Mouse (Mus musculus) megakaryocyte, embryonic 14.5 days (primary cell): ENCODE results near the gene Wnt11. TPM values are rescaled to one million over a fixed set of nuclear protein-coding genes. Genes with fewer than 3 reads are reported as not detected.

ENCODE experiments used
- H3K27me3 ChIP-seq: replicated peaks from 2 replicates; pipeline ENCODE3; 2012; ENCODE audit warnings: inconsistent platforms
- H3K36me3 ChIP-seq: replicated peaks from 2 replicates; pipeline ENCODE3; 2012; ENCODE audit warnings: low read length, inconsistent platforms, mixed read lengths
- H3K4me1 ChIP-seq: 2 replicates; pipeline ENCODE4 v1.6.1; 2012; ENCODE audit warnings: inconsistent platforms
- H3K4me3 ChIP-seq: replicated peaks from 2 replicates; pipeline ENCODE3; 2012; ENCODE audit warnings: moderate library complexity, mild to moderate bottlenecking, inconsistent platforms
- H3K9me3 ChIP-seq: 2 replicates; pipeline ENCODE4 v1.6.1; 2012; ENCODE audit warnings: inconsistent platforms
- FLI1 ChIP-seq: IDR thresholded peaks from 2 replicates; pipeline ENCODE4 v1.6.1; 2012; ENCODE audit warnings: low read length, inconsistent platforms, mixed read lengths
- GATA1 ChIP-seq: IDR thresholded peaks from 3 replicates; pipeline ENCODE4 v1.6.1; 2012; ENCODE audit warnings: mixed read lengths, low read length, inconsistent platforms, borderline replicate concordance
- polyA plus RNA-seq: library from polyadenylated mRNA; stranded (reverse); fragments of >175 nt; gene quantifications from 2 replicates; pipeline ENCODE4 v1.2.3, GENCODE M21; 2012; ENCODE audit warnings: low replicate concordance; ENCODE audit not compliant: insufficient read depth

Wnt11 gene
- polyA plus RNA-seq, 1 experiment, result 1.6 TPM

DNA sequence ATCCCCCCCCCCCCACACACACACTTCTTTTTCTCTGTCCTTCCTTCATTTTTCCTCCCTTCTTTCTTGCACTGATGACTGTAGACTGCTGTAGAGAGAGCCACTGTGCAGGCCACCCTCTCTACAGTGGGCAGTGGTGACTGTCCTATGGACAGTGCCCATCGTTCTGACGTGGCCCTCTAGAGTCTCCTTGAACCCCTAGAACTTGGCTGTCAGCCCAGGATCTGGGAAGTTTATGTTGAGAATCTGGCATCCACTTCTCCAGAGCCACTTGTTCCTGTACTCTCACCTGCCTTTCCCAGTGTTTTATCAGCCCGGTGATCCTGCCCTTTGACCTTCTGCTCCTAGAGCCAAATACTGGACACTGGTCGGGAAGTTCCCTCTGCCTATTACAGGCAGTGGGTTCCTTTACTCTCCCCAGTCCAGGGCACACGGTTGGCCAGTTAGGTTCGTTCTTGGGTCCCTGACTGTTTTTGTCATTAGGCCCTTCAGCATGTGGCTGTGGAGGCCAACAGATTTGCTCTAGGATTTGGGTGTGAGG lies 39.6 kb downstream of the Wnt11 start:
- H3K9me3 ChIP-seq, result no peaks in the 10 kb centered on the region
- no peaks in the 10 kb centered on the region for H3K4me1 ChIP-seq
- no peaks in the 10 kb centered on the region for H3K36me3 ChIP-seq
- peaks cover 71% of the 10 kb centered on the region for H3K27me3 ChIP-seq
- TF ChIP-seq GATA1, result no peak
- no peak for TF ChIP-seq FLI1
- no peak overlapping the region for H3K4me3 ChIP-seq

DNA sequence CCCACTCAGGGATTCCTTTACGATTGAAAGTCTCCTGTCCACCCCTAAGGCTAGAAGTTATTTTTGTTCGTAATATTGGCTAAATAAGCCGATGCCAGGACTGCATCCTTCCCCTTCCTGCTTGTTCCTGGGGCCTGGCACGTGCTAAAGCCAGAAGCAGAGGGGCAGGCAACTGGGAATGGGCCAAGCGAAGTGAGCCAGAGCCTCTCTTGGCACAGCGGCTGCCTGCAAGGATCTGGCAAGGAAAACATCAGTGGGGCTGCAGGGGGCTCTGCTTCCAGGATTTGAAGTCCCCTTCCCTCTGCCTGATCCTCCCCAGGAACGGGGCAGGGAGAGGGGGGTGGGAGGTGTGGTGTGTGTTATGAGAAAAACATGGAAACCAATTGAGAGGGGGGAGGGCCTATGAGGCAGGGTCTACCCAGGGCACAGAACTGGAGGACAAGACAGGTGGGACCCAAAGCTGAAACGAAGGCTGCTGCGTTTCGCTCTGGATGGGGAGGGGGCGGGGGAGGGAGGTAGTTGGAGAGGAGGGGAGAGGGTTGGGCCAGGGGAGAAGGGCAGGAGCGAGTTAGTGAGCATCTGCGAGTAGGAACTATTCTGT lies 40.6 kb downstream of the Wnt11 start:
- H3K27me3 ChIP-seq, result peaks cover 70% of the 10 kb centered on the region
- H3K9me3 ChIP-seq, result no peaks in the 10 kb centered on the region
- H3K4me1 ChIP-seq, result peaks cover 4% of the 10 kb centered on the region; the same call in 1 of the 2 replicates
- no peaks in the 10 kb centered on the region for H3K36me3 ChIP-seq
- no peak overlapping the region for H3K4me3 ChIP-seq
- no peak for TF ChIP-seq GATA1
- no peak for TF ChIP-seq FLI1

DNA sequence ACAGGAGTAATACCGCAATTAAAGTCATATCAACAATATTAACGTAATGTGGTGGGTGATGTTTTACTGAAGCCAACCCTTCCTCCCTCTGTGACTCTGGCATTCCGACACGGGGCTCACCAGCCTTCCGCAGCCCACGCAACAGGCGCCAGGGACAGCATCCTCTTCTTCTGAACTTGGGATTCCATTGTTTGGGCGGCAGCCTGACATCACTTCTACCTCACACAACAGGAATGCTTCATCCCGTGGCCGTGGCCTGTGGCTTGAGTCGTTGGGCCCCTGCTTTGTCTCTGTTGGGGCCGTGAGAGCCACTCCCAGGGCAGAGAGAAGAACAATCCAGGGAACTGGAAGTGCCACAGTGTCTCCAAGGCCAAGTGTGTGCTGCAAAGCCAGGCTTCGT lies 41.2 kb downstream of the Wnt11 start:
- Histone ChIP-seq H3K27me3 (peaks cover 69% of the 10 kb centered on the region), H3K36me3 (no peaks in the 10 kb centered on the region), H3K9me3 (no peaks in the 10 kb centered on the region), H3K4me1 (peaks cover 10% of the 10 kb centered on the region; the same call in 1 of the 2 replicates), H3K4me3 (no peak overlapping the region)
- TF ChIP-seq FLI1 (no peak), GATA1 (no peak)

DNA sequence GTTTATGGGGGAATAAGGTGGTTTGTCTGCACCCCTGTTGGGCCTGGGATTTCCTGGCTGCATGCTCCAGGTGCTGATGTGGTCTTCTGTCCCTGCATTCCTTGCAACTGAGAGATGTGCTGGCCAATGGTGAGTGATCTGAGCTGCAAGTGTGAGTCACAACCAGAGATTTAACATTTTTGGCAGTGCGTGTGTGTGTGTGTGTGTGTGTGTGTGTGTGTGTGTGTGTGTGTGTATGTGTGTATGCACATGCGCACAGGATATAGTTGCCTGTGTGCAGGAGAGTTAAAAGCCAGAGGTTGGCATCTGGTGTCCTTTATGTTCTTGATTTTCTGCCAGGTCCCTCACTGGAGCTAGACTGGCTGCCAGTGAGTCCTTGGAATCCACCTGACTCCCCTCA lies 44.3 kb downstream of the Wnt11 start:
- Histone ChIP-seq H3K27me3 (peaks cover 49% of the 10 kb centered on the region), H3K4me1 (peaks cover 34% of the 10 kb centered on the region), H3K4me3 (no peak overlapping the region), H3K36me3 (peaks cover 9% of the 10 kb centered on the region), H3K9me3 (no peaks in the 10 kb centered on the region)
- TF ChIP-seq FLI1 (no peak), GATA1 (no peak)

DNA sequence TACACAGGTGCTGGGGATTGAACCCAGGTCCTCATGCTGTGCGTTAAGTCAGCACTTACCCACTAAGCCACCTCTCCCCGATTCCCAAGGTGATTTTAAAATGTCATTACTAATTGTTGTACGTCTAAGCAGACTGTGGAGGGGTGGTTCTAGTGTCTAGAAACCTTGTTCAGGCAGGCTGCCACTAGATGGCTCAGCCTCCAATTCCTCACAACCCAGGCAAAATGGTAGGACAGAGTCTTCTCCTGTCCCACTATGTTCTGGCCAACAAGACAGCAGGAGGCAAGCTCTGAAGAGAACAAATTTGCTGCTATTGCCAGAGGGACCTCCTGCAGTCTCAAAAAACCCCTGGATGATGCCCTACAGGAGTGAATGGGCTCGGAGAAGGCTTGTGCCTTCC lies 47.0 kb downstream of the Wnt11 start:
- Histone ChIP-seq H3K36me3 (peaks cover 30% of the 10 kb centered on the region), H3K9me3 (no peaks in the 10 kb centered on the region), H3K27me3 (peaks cover 29% of the 10 kb centered on the region), H3K4me1 (peaks cover 45% of the 10 kb centered on the region), H3K4me3 (no peak overlapping the region)
- TF ChIP-seq FLI1 (no peak), GATA1 (no peak)

DNA sequence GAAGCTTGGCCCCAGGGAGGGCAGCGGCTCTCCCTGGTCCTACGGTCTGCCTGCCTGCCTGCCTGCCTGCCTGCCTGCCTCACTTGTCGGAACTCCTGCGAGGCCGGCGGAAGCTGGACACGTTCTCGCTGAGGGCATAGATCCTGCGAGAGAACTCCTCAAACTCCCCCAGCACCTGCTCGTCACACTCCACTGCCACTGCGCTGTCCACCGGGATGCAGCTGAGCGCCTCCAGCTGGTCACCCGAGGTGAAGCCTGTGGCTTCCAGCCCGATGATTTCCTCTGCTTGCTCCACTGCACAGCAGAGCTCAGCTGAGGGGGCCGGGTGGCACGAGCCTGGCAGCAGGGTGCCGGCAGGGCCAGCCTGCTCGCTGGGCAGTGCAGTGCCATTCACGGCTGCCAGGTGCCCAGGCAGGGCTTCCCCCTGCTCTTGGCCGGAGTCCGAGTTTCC lies 52.9 kb downstream of the Wnt11 start:
- no peaks in the 10 kb centered on the region for H3K9me3 ChIP-seq
- no peaks in the 10 kb centered on the region for H3K27me3 ChIP-seq
- H3K4me3 ChIP-seq, result no peak overlapping the region
- peaks cover 50% of the 10 kb centered on the region for H3K4me1 ChIP-seq
- TF ChIP-seq FLI1, result no peak
- no peak for TF ChIP-seq GATA1
- peaks cover 67% of the 10 kb centered on the region for H3K36me3 ChIP-seq

DNA sequence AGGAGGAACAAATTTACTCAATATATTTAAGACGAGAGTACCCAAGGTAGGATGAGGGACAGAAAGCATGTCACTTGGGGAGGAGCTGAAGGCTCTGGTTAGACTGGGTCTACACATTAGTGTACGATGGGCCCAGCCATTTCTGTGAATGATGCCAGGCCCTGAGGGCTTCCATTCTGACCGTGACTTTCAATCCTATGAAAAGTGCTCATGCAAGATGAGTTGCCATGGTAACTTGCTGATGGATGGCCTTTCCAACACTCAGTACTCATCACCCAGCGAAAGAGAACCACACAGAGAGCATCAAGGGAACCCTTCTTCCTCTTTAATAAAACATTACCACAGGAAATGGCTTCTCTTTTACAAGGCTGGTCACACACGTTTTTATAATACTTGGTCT lies 53.9 kb downstream of the Wnt11 start:
- no peak overlapping the region for H3K4me3 ChIP-seq
- TF ChIP-seq FLI1, result no peak
- no peak for TF ChIP-seq GATA1
- H3K9me3 ChIP-seq, result no peaks in the 10 kb centered on the region
- no peaks in the 10 kb centered on the region for H3K27me3 ChIP-seq
- H3K4me1 ChIP-seq, result peaks cover 50% of the 10 kb centered on the region
- peaks cover 68% of the 10 kb centered on the region for H3K36me3 ChIP-seq

DNA sequence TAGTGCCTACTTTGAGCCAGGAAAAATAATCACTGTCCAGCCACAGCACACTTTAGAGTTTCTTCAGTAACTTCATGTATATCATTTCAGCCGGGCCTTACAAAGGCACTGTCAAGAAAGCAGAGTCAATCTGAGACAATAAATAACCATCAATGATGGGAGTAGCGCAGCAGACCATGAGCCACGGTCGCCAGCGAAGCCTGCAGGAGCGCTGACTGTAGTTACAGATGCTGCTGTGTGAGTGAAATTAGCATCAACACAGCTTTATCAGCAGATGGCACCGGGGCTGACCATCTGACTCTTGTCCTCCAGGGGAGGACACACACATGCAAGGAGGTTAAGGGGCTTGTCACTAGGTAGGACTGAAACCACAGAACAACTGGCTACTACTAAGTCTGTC lies 54.3 kb downstream of the Wnt11 start:
- H3K4me1 ChIP-seq, result peaks cover 50% of the 10 kb centered on the region
- no peaks in the 10 kb centered on the region for H3K9me3 ChIP-seq
- H3K36me3 ChIP-seq, result peaks cover 68% of the 10 kb centered on the region
- H3K4me3 ChIP-seq, result no peak overlapping the region
- TF ChIP-seq GATA1 (no peak), FLI1 (no peak)
- no peaks in the 10 kb centered on the region for H3K27me3 ChIP-seq

DNA sequence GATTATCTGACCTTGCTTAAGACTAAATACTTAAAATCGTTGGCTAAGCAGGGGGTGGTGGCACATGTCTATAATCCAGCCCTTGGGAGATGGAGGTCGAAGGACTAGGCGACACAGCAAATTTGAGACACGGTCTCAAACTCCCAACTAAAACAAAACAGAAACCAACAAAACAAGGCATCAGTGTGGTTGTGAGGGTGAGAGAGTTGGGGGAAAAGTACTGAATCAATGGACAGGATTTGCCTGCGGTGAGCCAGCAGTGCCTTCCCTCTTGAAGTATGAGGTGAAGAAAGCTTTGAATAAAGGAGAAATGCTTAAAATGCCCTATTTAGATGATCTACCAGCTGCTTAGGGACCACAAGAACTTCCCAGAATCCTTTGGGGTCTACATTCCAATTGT lies 58.2 kb downstream of the Wnt11 start:
- 0 out of 2 replicates have a peak, but pooled peaks cover 3% of the 10 kb centered on the region for H3K9me3 ChIP-seq
- H3K36me3 ChIP-seq, result peaks cover 66% of the 10 kb centered on the region
- no peaks in the 10 kb centered on the region for H3K27me3 ChIP-seq
- no peak overlapping the region for H3K4me3 ChIP-seq
- H3K4me1 ChIP-seq, result peaks cover 59% of the 10 kb centered on the region
- TF ChIP-seq FLI1 (no peak), GATA1 (no peak)

DNA sequence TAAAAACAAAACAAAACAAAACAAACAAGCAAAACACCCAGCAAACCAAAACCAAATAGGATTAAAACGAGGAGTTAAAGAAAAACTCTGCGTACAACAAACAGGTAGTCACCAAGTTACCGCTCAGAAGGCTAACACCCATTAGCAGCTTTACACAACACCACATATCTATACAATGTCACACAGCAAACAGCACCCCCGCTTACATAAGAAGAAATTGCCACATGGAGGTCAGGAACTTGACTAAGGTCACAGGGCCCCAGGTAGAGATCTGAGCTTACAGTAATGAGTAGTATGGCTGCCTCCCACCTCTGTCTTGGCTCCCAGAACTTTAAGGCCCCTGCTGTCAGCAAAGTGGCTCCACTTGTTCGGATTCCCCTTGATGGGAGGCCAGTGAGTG lies 59.4 kb downstream of the Wnt11 start:
- H3K9me3 ChIP-seq, result 0 out of 2 replicates have a peak, but pooled peaks cover 3% of the 10 kb centered on the region
- TF ChIP-seq FLI1, result no peak
- no peak for TF ChIP-seq GATA1
- H3K36me3 ChIP-seq, result peaks cover 66% of the 10 kb centered on the region
- no peak overlapping the region for H3K4me3 ChIP-seq
- no peaks in the 10 kb centered on the region for H3K27me3 ChIP-seq
- H3K4me1 ChIP-seq, result peaks cover 60% of the 10 kb centered on the region
